Mouse (Mus musculus): ENCODE measurements around the gene Cfap221. TPM values are rescaled to one million over a fixed set of nuclear protein-coding genes. Genes with fewer than 3 reads are reported as not detected.

Gene Cfap221
- polyA plus RNA-seq, 1 experiment from 2014 or later, result not detected

DNA sequence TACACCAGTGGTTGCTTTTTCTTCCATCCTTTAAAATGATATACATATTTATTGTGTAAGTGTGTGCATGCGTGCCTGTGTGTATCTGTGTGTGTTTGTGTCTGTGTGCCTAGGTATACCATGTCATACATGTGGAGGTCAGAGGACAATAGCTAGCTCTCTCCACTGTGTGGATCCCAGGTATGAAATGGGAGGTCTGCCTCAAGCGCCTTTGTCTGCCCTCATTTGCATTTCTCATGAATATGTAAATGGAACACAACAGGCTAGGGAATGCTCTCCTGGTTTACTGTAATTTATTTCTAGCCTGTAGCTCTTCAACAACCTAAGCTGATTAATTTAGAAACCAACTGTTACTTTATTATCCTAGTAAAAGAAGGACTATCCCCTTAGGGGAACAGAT lies 42.4 kb downstream of the Cfap221 start:
- 68% methylated on average over 2 of the region's 2 CpGs for WGBS (ENCODE audit: insufficient replicate concordance)
- H3K9me3 ChIP-seq (ENCODE audit: low read length), result no peaks in the 10 kb centered on the region
- H3K4me2 ChIP-seq (ENCODE audit: low read depth, low read length), result no peak overlapping the region
- H3K27me3 ChIP-seq (ENCODE audit: insufficient read depth, low read length), result no peaks in the 10 kb centered on the region
- no peaks in the 10 kb centered on the region for H3K36me3 ChIP-seq (replicated peaks; ENCODE audit: insufficient read depth, low read length)
- ATAC-seq (no peak), DNase-seq (no peak)
- TF ChIP-seq EP300 (IDR thresholded peaks at IDR 0.05; ENCODE audit: low read depth), result no peak
- no peak for TF ChIP-seq CTCF (IDR thresholded peaks at IDR 0.05; ENCODE audit: low read depth)
- no peak overlapping the region for H3K9ac ChIP-seq (replicated peaks)
- no peak overlapping the region for H3K4me3 ChIP-seq (ENCODE audit: low read depth, low read length)
- H3K27ac ChIP-seq (ENCODE audit: low read depth), result no peak overlapping the region
- no peaks in the 10 kb centered on the region for H3K4me1 ChIP-seq (ENCODE audit: insufficient read depth)

DNA sequence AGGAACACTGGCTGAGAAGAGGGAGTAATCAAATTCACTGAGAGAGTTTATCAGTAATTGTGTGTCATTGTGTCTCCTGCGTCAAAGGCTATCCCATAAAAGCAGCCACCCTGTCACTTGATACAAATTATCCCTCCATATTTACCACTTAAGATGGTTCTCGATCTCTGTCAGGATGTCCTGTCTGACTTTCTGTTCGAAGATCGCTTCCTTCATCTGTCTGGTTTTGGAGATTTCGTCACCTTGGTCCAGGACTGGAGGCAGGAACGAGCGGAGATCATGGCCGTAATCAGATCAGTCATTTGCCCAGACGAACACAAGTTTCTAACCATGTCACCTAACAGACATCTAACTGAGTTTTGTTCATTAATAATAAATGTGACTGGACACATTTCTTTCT lies 43.6 kb downstream of the Cfap221 start:
- TF ChIP-seq CTCF (IDR thresholded peaks at IDR 0.05; ENCODE audit: low read depth) (no peak), EP300 (IDR thresholded peaks at IDR 0.05; ENCODE audit: low read depth) (no peak)
- Histone ChIP-seq H3K4me1 (ENCODE audit: insufficient read depth) (no peaks in the 10 kb centered on the region), H3K4me2 (ENCODE audit: low read depth, low read length) (no peak overlapping the region), H3K27ac (ENCODE audit: low read depth) (no peak overlapping the region), H3K9me3 (ENCODE audit: low read length) (no peaks in the 10 kb centered on the region), H3K27me3 (ENCODE audit: insufficient read depth, low read length) (no peaks in the 10 kb centered on the region), H3K36me3 (replicated peaks; ENCODE audit: insufficient read depth, low read length) (no peaks in the 10 kb centered on the region), H3K9ac (replicated peaks) (no peak overlapping the region), H3K4me3 (ENCODE audit: low read depth, low read length) (no peak overlapping the region)
- no peak for DNase-seq
- ATAC-seq, result no peak
- WGBS (ENCODE audit: insufficient replicate concordance), result 75% methylated on average over 9 of the region's 9 CpGs

GRCm38 (mm10) chr1:119950086-119950485 lies 46.9 kb downstream of the Cfap221 start:
- Histone ChIP-seq H3K9ac (replicated peaks) (no peak overlapping the region), H3K4me2 (ENCODE audit: low read depth, low read length) (no peak overlapping the region), H3K9me3 (ENCODE audit: low read length) (no peaks in the 10 kb centered on the region), H3K36me3 (replicated peaks; ENCODE audit: insufficient read depth, low read length) (no peaks in the 10 kb centered on the region), H3K4me1 (ENCODE audit: insufficient read depth) (no peaks in the 10 kb centered on the region), H3K27me3 (ENCODE audit: insufficient read depth, low read length) (no peaks in the 10 kb centered on the region), H3K4me3 (ENCODE audit: low read depth, low read length) (no peak overlapping the region), H3K27ac (ENCODE audit: low read depth) (no peak overlapping the region)
- TF ChIP-seq EP300 (IDR thresholded peaks at IDR 0.05; ENCODE audit: low read depth) (no peak), CTCF (IDR thresholded peaks at IDR 0.05; ENCODE audit: low read depth) (no peak)
- DNase-seq (no peak), ATAC-seq (no peak)
- 85% methylated on average over 8 of the region's 8 CpGs for WGBS (ENCODE audit: insufficient replicate concordance)

DNA sequence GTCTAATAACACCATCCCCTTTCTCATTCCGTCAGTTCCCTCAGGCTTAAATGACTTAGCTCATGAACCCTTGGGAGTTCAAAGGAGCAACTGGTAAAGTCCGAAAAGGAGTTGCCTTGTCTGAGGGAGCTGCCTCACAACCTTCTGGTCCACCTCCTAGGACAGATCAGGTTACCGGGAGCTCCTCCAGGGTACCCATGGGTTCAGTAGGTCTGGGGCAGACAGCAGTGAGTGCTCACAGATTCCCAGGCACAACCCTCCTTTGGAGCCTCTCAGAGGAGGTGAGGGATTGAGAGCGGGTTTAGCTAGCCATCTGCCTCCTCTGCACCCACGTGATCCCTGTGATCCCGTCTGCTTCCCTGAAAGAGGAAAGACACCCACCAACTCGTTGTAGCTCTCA lies 60.2 kb downstream of the Cfap221 start:
- H3K4me3 ChIP-seq (ENCODE audit: low read depth, low read length), result no peak overlapping the region
- no peaks in the 10 kb centered on the region for H3K36me3 ChIP-seq (replicated peaks; ENCODE audit: insufficient read depth, low read length)
- H3K4me1 ChIP-seq (ENCODE audit: insufficient read depth), result no peaks in the 10 kb centered on the region
- WGBS (ENCODE audit: insufficient replicate concordance), result 43% methylated on average over 7 of the region's 7 CpGs
- ATAC-seq (no peak), DNase-seq (no peak)
- no peaks in the 10 kb centered on the region for H3K9me3 ChIP-seq (ENCODE audit: low read length)
- H3K9ac ChIP-seq (replicated peaks), result no peak overlapping the region
- TF ChIP-seq EP300 (IDR thresholded peaks at IDR 0.05; ENCODE audit: low read depth), result no peak
- H3K27ac ChIP-seq (ENCODE audit: low read depth), result no peak overlapping the region
- no peaks in the 10 kb centered on the region for H3K27me3 ChIP-seq (ENCODE audit: insufficient read depth, low read length)
- no peak overlapping the region for H3K4me2 ChIP-seq (ENCODE audit: low read depth, low read length)

- H3K4me1 ChIP-seq (ENCODE audit: insufficient read depth), result no peaks in the 10 kb centered on the region
- TF ChIP-seq EP300 (IDR thresholded peaks at IDR 0.05; ENCODE audit: low read depth), result no peak
- no peak for TF ChIP-seq CTCF (IDR thresholded peaks at IDR 0.05; ENCODE audit: low read depth)
- no peak overlapping the region for H3K27ac ChIP-seq (ENCODE audit: low read depth)
- no peak overlapping the region for H3K4me3 ChIP-seq (ENCODE audit: low read depth, low read length)
- no peaks in the 10 kb centered on the region for H3K36me3 ChIP-seq (replicated peaks; ENCODE audit: insufficient read depth, low read length)
- WGBS (ENCODE audit: insufficient replicate concordance), result 67% methylated on average over 4 of the region's 4 CpGs
- no peak overlapping the region for H3K4me2 ChIP-seq (ENCODE audit: low read depth, low read length)
- H3K27me3 ChIP-seq (ENCODE audit: insufficient read depth, low read length), result no peaks in the 10 kb centered on the region
- DNase-seq (no peak), ATAC-seq (no peak)
- no peaks in the 10 kb centered on the region for H3K9me3 ChIP-seq (ENCODE audit: low read length)
- H3K9ac ChIP-seq (replicated peaks), result no peak overlapping the region
These were observed 65.4 kb downstream of the Cfap221 start for GRCm38 (mm10) chr1:119931421-119932150.

GRCm38 (mm10) chr1:119929715-119930114 lies 67.3 kb downstream of the Cfap221 start:
- Histone ChIP-seq H3K9me3 (ENCODE audit: low read length) (no peaks in the 10 kb centered on the region), H3K36me3 (replicated peaks; ENCODE audit: insufficient read depth, low read length) (no peaks in the 10 kb centered on the region), H3K27ac (ENCODE audit: low read depth) (no peak overlapping the region), H3K9ac (replicated peaks) (no peak overlapping the region), H3K4me1 (ENCODE audit: insufficient read depth) (no peaks in the 10 kb centered on the region), H3K4me3 (ENCODE audit: low read depth, low read length) (no peak overlapping the region), H3K27me3 (ENCODE audit: insufficient read depth, low read length) (no peaks in the 10 kb centered on the region), H3K4me2 (ENCODE audit: low read depth, low read length) (no peak overlapping the region)
- no peak for DNase-seq
- WGBS (ENCODE audit: insufficient replicate concordance), result 58% methylated on average over 1 of the region's 1 CpGs
- TF ChIP-seq EP300 (IDR thresholded peaks at IDR 0.05; ENCODE audit: low read depth), result no peak
- TF ChIP-seq CTCF (IDR thresholded peaks at IDR 0.05; ENCODE audit: low read depth), result peak; percentile 60
- no peak for ATAC-seq
